Mouse (Mus musculus) MEL (cell line): ENCODE data around the gene Il16. TPM values are rescaled to one million over a fixed set of nuclear protein-coding genes. Genes with fewer than 3 reads are reported as not detected.

Experiments used
- DNase-seq: peaks from one replicate; pipeline ENCODE4 v3.0.0; 2011; ENCODE audit warnings: low read depth, low spot score
- H3K27ac ChIP-seq: 2 replicates; pipeline ENCODE4 v1.5.1; 2012; ENCODE audit warnings: low read depth, mild to moderate bottlenecking, control low read depth, low read length, moderate library complexity; ENCODE audit not compliant: control insufficient read depth
- H3K27me3 ChIP-seq, 2 experiments: fragments of 150-350 bp in 1 of 2; sonication (generic) in 1 of 2; 2 replicates each; pipeline ENCODE4 v1.6.1; 2012; ENCODE audit warnings: low read length in 2 of 2, mild to moderate bottlenecking in 2 of 2, improper control_type of control experiment in 1 of 2, moderate library complexity in 1 of 2; ENCODE audit not compliant: insufficient read depth in 2 of 2, control insufficient read depth in 1 of 2
- H3K36me3 ChIP-seq, 2 experiments: 2 replicates each; pipeline ENCODE4 v1.6.1; 2012 to 2014; ENCODE audit warnings: low read length in 2 of 2, improper control_type of control experiment in 1 of 2, inconsistent platforms in 1 of 2, mild to moderate bottlenecking in 1 of 2; ENCODE audit not compliant: insufficient read depth in 2 of 2, control insufficient read depth in 1 of 2
- H3K4me1 ChIP-seq, 2 experiments: fragments of 150-350 bp in 1 of 2; sonication (generic) in 1 of 2; 2 replicates each; pipeline ENCODE4 v1.6.1; 2012; ENCODE audit warnings: low read length in 2 of 2, improper control_type of control experiment in 1 of 2, mild to moderate bottlenecking in 1 of 2; ENCODE audit not compliant: insufficient read depth in 2 of 2, control insufficient read depth in 1 of 2
- H3K4me3 ChIP-seq, 2 experiments: fragments of 150-350 bp in 1 of 2; sonication (generic) in 1 of 2; 2 replicates each; pipeline ENCODE4 v1.5.1; 2012; ENCODE audit warnings: low read depth in 2 of 2, low read length in 2 of 2, mild to moderate bottlenecking in 2 of 2, moderate library complexity in 2 of 2, control low read depth in 1 of 2, improper control_type of control experiment in 1 of 2; ENCODE audit not compliant: control insufficient read depth in 1 of 2, insufficient read depth in 1 of 2
- H3K79me2 ChIP-seq: 2 replicates; pipeline ENCODE4 v1.6.1; 2012; ENCODE audit warnings: mild to moderate bottlenecking, low read length, moderate library complexity; ENCODE audit not compliant: control insufficient read depth, poor library complexity, insufficient read depth
- H3K9ac ChIP-seq: 2 replicates; pipeline ENCODE4 v1.6.1; 2012; ENCODE audit warnings: low read depth, mild to moderate bottlenecking, control low read depth, low read length, moderate library complexity; ENCODE audit not compliant: control insufficient read depth, poor library complexity, severe bottlenecking
- H3K9me3 ChIP-seq: fragments of 150-350 bp; sonication (generic); replicated peaks from 2 replicates; pipeline ENCODE4 v1.6.1; 2012; ENCODE audit warnings: mild to moderate bottlenecking, low read length, improper control_type of control experiment, moderate library complexity; ENCODE audit not compliant: insufficient read depth
- CTCF ChIP-seq, 3 experiments: IDR thresholded peaks in 2 of 3; conservative IDR thresholded peaks in 1 of 3; 2 replicates each; pipeline ENCODE4 v1.5.1; 2011 to 2012; ENCODE audit warnings: low read length in 3 of 3, low read depth in 2 of 3, mild to moderate bottlenecking in 2 of 3, improper control_type of control experiment in 1 of 3, inconsistent platforms in 1 of 3, mixed read lengths in 1 of 3, moderate library complexity in 1 of 3; ENCODE audit not compliant: control insufficient read depth in 1 of 3, insufficient read depth in 1 of 3, poor library complexity in 1 of 3, severe bottlenecking in 1 of 3
- ELF1 ChIP-seq: IDR thresholded peaks from 2 replicates; pipeline ENCODE4 v1.6.1; 2014; ENCODE audit warnings: low read depth, mild to moderate bottlenecking, inconsistent platforms, low read length, improper control_type of control experiment, moderate library complexity
- EP300 ChIP-seq, 2 experiments: IDR thresholded peaks; 2 replicates each; pipeline ENCODE4 v1.6.1; 2011; ENCODE audit warnings: improper control_type of control experiment in 2 of 2, low read length in 2 of 2, low read depth in 1 of 2, mild to moderate bottlenecking in 1 of 2
- GATA1 ChIP-seq: IDR thresholded peaks from 2 replicates; pipeline ENCODE4 v1.6.1; 2011; ENCODE audit warnings: low read depth, low read length, improper control_type of control experiment
- HCFC1 ChIP-seq: IDR thresholded peaks from 2 replicates; pipeline ENCODE4 v1.6.1; 2012; ENCODE audit warnings: low read depth, mild to moderate bottlenecking, inconsistent platforms, low read length, improper control_type of control experiment, moderate library complexity
- MAX ChIP-seq: IDR thresholded peaks from 2 replicates; pipeline ENCODE4 v1.6.1; 2011; ENCODE audit warnings: low read length, improper control_type of control experiment
- MAZ ChIP-seq: IDR thresholded peaks from 2 replicates; pipeline ENCODE4 v1.6.1; 2012; ENCODE audit warnings: low read depth, mild to moderate bottlenecking, inconsistent platforms, low read length, improper control_type of control experiment
- MXI1 ChIP-seq: IDR thresholded peaks from 2 replicates; pipeline ENCODE4 v1.6.1; 2011; ENCODE audit warnings: mild to moderate bottlenecking, low read depth, low read length, improper control_type of control experiment
- MYC ChIP-seq: IDR thresholded peaks from 2 replicates; pipeline ENCODE4 v1.6.1; 2011; ENCODE audit warnings: low read depth, mild to moderate bottlenecking, low read length, improper control_type of control experiment, moderate library complexity
- NELFE ChIP-seq: IDR thresholded peaks from 2 replicates; pipeline ENCODE4 v1.6.1; 2011; ENCODE audit warnings: low read depth, low read length, improper control_type of control experiment
- RAD21 ChIP-seq: IDR thresholded peaks from 2 replicates; pipeline ENCODE4 v1.6.1; 2011; ENCODE audit warnings: mild to moderate bottlenecking, low read depth, low read length, improper control_type of control experiment
- SIN3A ChIP-seq: IDR thresholded peaks from 2 replicates; pipeline ENCODE4 v1.6.1; 2012; ENCODE audit warnings: low read length, improper control_type of control experiment, inconsistent platforms
- SMC3 ChIP-seq: IDR thresholded peaks from 2 replicates; pipeline ENCODE4 v1.6.1; 2011; ENCODE audit warnings: low read depth, low read length, improper control_type of control experiment
- TAL1 ChIP-seq: IDR thresholded peaks from 2 replicates; pipeline ENCODE4 v1.6.1; 2012; ENCODE audit warnings: mild to moderate bottlenecking, inconsistent platforms, low read length, moderate library complexity, mixed read lengths
- ZC3H11A ChIP-seq: IDR thresholded peaks from 2 replicates; pipeline ENCODE4 v1.6.1; 2012; ENCODE audit warnings: low read depth, mild to moderate bottlenecking, inconsistent platforms, low read length, improper control_type of control experiment
- polyA plus RNA-seq, 2 experiments: library from polyadenylated mRNA; stranded (reverse) in 1 of 2; unstranded in 1 of 2; fragments of >175 nt in 1 of 2; fragments of >200 nt in 1 of 2; gene quantifications; 2 replicates each; pipeline versions ENCODE4 v1.2.1 to v1.2.4; 2012; ENCODE audit warnings: low replicate concordance in 2 of 2, low read depth in 1 of 2; ENCODE audit not compliant: insufficient read length in 2 of 2, insufficient read depth in 1 of 2, missing spikeins in 1 of 2
- total RNA-seq: library from RNA; depleted of rRNA; stranded (reverse); fragments of 300-350 nt; gene quantifications from 2 replicates; pipeline ENCODE4 v1.2.3, GENCODE M21; 2012

The Il16 gene
- total and polyA plus RNA-seq, 3 experiments: 0.04 to 0.10 TPM; not detected in 1

DNA sequence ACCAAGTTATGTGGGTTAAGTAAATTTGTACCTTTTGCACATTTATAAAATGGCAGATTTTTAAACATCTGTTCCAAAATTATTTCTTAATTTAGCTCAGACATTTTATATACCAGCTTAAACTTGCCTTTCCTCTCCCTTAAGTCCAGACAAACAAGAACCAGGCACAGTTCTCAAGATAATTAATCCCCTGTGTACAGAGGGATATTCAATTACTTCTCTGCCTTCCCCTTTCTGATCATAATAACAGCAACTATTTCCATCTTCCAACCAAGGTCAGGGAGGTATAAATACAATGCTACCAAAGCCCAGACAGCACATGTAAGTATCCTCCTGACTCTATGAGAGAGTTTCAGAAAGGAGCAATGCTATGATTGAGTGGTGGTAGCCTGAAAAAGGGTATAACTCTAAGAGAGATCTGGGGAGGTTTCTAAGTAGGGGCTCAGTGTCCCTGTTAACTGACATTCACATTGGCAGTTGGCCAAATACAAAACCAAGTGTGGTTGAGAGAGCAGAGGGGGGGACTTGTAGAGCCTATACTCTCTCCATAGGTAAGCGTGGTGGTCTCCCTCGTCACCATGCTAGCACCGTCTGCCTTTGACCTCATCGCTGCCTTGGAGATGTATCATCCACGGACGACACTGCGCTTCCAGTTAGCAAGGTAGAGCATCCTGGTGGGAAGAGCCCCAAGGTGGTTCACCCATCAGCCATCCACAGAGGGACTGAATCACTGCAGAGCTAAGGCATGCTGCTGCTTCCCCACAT, 141.2 kb downstream of the Il16 start:
- H3K9ac ChIP-seq: no peak overlapping the region
- H3K4me3 ChIP-seq: no peak overlapping the region
- H3K36me3 ChIP-seq: no peaks in the 10 kb centered on the region
- TF ChIP-seq MYC (no peak), ZC3H11A (no peak), TAL1 (no peak), MAZ (no peak), GATA1 (no peak)
- TF ChIP-seq, all 39 proteins: peak for 0
- Histone ChIP-seq H3K4me1 (no peaks in the 10 kb centered on the region; a peak in 1 of 4 replicates), H3K9me3 (no peaks in the 10 kb centered on the region), H3K79me2 (no peaks in the 10 kb centered on the region), H3K27ac (no peak overlapping the region), H3K27me3 (no peaks in the 10 kb centered on the region)
- DNase-seq: no peak

DNA sequence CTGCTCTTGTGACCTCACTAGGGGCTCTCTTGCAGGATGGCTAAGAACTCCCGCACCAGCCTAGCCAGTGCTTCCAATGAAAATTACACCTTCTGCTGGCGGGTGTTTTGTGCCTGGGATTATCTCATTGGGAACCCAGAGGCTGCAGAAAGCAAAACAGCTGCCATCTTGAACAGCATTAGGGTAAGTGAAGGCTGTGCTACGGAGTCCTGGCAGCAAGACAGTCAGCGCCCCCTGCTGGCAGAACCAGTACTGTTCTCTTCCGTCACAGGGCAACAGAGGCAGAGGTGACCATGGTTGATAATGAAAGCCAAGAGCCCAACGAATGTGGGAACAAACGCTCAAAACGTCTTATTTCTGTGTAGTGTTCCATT, 145.6 kb downstream of the Il16 start:
- H3K4me1 ChIP-seq: no peaks in the 10 kb centered on the region; a peak in 1 of 4 replicates
- no peaks in the 10 kb centered on the region for H3K27me3 ChIP-seq
- no peaks in the 10 kb centered on the region for H3K9me3 ChIP-seq
- H3K36me3 ChIP-seq: no peaks in the 10 kb centered on the region
- peak; percentile 30 for DNase-seq
- no peak overlapping the region for H3K27ac ChIP-seq
- no peaks in the 10 kb centered on the region for H3K79me2 ChIP-seq
- H3K9ac ChIP-seq: no peak overlapping the region
- TF ChIP-seq MXI1 (no peak), HCFC1 (no peak), SMC3 (peak; percentile 52), MAX (no peak), CTCF (IDR thresholded peaks at IDR 0.05 in 2 of 3, conservative IDR thresholded peaks at IDR 0.05 in 1 of 3; ENCODE audit: control insufficient read depth in 1 of 3, insufficient read depth in 1 of 3, low read depth in 2 of 3, low read length in 3 of 3, poor library complexity in 1 of 3, severe bottlenecking in 1 of 3) (peak; percentile 45 to 71 (median 54); a peak in 5 of 6 replicates), ELF1 (no peak), SIN3A (no peak), MAZ (no peak), NELFE (no peak), RAD21 (peak; percentile 45), EP300 (IDR thresholded peaks at IDR 0.05; ENCODE audit: low read depth in 1 of 2, low read length in 2 of 2) (no peak)
- TF ChIP-seq, all 39 proteins: peak for 3
- H3K4me3 ChIP-seq: no peak overlapping the region
